Mouse (Mus musculus): ENCODE data around the gene Olfr571. TPM values are rescaled to one million over a fixed set of nuclear protein-coding genes. Genes with fewer than 3 reads are reported as not detected.

Olfr571 gene
- not detected for total RNA-seq (2021)
- long read RNA-seq, experiment 1 = 0 reads
- long read RNA-seq, experiment 2 = 0 reads

DNA sequence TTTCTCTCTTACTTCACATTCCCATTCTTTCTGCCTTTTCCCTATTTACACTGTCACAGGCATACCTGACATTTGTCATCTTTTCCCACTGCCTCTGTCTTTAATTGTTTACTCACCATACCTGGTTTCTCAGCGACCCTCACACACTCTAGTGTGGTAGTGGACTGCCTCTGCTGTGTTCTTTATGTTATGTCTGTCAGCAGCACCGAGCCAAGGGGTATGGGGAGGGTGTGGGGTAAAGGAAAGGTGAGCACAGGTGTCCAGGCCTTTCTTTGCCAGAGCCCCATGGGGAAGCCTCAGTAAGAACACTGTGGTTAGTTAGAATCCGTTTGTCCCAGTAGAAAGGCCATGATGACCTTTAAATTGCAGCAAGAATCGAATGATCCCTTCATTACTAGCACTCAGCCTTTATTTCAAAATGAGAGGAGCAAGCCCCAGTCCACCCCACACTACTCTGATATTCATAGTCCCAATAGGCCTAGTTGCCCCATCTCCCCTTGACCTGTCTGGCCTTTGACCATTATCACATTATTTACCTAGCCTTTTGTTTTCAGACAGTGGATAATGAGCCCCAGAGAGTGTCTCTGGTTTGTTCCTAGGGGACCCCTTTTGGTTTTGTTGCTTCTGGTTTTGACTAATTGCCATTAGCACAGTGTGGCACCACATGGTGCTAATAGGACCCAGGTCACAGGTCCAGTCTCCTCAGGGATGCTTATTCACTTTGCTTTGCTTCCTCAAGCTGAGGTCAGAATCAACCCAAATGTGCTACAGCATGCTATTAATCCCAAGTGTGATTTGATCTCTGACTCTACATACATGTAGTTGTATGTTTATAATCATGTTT lies at the start of gene Olfr571:
Gene Olfr571, minus strand, starts transcription at position 505 of the 844 bp plus-strand sequence.
- intact Hi-C loops (cut with DNase I) = no loop called here
- DNase-seq = no peak

DNA sequence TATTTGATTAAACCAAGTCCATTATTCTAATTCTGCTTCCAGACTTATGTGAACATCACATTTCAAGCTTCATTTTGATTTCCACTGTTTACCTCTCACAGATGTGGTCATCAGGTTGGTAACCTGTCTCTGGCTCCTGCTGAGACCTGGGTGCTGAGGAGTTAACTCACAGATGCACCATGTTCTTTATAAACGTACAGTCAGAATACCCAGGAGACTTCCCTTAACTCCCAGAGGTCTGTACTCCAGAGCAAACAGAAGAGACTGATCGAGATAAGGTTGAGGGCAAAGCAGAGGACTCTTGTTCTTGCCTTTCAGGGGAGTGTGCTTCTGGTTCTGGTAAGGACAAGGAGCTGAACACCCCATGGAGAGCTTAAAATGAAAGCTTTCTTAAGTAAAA lies 45.0 kb upstream of the Olfr571 start, which contains the start of gene Olfr576:
Gene Olfr576, plus strand, starts transcription at position 301 of the 400 bp plus-strand sequence.
- DNase-seq = no peak
- intact Hi-C loops (cut with DNase I) = no loop called here

DNA sequence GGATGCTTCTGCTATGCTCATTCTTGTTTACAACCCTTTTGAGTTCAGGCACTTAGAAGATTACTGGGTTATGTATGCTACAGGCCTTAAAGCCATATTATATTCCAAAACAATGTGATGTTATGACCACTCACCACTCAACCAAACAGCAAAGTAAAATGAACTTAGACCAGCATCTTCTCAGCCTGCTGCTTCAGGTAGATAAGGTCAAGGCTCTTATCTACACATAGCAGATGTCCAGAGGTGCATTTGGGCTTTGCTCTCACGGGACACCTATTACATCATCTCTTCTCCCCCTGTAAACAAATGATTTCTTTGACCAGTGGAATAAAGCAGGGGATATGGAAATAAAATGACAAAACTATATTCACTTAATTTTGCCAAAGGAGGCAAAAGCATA lies 41.3 kb upstream of the Olfr571 start, which contains the start of gene Olfr575:
Gene Olfr575, minus strand, starts transcription at position 183 of the 400 bp plus-strand sequence.
- intact Hi-C loops (cut with DNase I) = no loop called here
- no peak for DNase-seq

DNA sequence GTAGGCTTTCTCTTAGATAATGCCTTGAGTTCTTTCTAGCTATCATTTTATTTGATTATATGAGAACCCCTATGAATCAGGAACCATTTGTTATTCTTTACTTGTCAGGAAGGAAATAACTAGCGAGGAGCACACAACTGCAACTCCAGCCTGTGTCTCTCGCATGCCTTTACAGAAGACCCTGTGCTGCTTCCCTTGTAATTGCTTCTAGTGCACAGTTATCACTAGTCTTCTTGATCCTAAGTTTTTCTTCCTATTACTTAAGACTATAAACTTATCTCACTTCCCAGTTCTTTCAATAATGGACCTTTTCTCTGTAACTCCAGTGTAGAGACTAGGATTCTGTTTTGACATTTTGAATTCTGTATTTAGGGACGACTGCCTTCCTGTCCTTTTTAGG lies 40.8 kb upstream of the Olfr571 start:
- no peak for DNase-seq
- intact Hi-C loops (cut with DNase I) = no loop called here

- intact Hi-C loops (cut with DNase I) = no loop called here
- DNase-seq = no peak
Observed at GRCm38 (mm10) chr7:102950732-102951131, 33.4 kb upstream of the Olfr571 start.

DNA sequence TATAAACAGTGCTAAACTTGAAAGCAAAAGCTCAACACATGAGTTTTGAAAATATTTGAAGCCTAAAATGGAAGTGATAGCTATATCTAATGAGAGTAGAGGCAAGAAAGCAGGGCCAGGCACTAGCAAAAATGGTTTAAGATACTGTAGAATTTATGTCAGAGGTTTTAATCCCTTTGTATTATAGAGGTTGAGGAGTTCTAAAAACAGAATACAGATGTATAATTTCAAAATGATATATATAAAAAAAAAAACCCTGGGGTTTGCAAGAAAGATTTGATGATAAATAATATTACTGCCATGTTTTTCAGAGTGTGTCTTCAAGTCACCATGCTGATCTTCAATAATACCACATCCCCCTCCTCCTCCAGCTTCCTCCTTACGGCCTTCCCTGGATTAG lies 30.8 kb upstream of the Olfr571 start, which contains the start of gene Olfr574:
Gene Olfr574, plus strand, starts transcription at position 301 of the 400 bp plus-strand sequence.
- intact Hi-C loops (cut with DNase I) = no loop called here

DNA sequence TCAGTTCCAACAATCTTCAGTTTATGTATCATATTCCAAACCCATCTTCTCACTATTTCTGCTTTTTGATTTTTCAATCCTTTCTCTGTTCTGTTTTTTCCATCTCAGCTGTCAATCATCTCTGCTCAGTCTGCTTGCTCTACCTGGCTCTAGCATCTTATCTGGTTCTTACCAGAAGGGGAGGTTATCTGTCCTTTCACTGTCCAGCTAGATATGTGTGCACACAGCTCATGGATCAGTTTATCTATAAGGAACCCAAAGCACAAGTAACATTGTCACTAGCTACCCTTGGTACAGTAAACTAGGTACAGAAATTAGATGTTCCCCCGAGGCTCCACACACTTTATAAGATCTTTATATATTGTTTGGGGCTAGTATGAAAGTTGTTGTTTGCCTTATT lies 26.1 kb upstream of the Olfr571 start:
- intact Hi-C loops (cut with DNase I) = no loop called here
- no peak for DNase-seq

More for the DNA sequence above, 30.8 kb upstream of the Olfr571 start, which contains the start of gene Olfr574:
- DNase-seq = no peak

- intact Hi-C loops (cut with DNase I) = no loop called here
- DNase-seq = no peak
Observed at GRCm38 (mm10) chr7:102942475-102942874, 25.1 kb upstream of the Olfr571 start, which contains the start of gene Olfr573-ps1. TSS of gene Olfr573-ps1 (minus strand) at chr7:102942575.

GRCm38 (mm10) chr7:102927105-102927504 lies 9.8 kb upstream of the Olfr571 start:
- intact Hi-C loops (cut with DNase I) = loop anchor here (10.0 kb wide), 1 partner anchor 232 kb away; the partner anchor contains the start of gene Olfr557
- DNase-seq = no peak

DNA sequence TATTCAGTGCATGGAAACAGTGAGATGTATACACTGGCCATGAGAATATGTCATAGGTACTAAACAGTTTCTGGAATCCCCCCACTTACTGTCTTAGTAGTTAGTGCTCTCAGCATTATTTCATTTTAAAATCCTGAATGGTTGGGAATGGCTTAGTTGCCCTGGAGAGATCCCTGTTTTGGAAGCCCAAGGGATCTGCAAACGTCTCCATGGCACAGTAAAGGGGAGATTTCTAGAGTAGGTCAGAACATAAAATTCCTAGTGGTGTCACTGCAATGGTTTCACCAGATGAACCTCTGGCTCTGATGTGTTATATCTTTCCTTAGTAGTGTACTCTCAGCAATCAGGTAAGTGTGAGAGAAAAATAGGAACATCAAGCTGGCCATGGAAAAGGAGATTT lies 6.8 kb upstream of the Olfr571 start, which contains the start of gene Olfr572:
Gene Olfr572, plus strand, starts transcription at position 301 of the 400 bp plus-strand sequence.
- intact Hi-C loops (cut with DNase I) = loop anchor here (10.0 kb wide), 1 partner anchor 229 kb away; the partner anchor contains the start of gene Olfr557
- DNase-seq = no peak

- peak in 1 of 2 experiments; percentile 48 for DNase-seq
- intact Hi-C loops (cut with DNase I) = loop anchor here (2.0 to 10.0 kb wide), 3 partner anchors 225 to 407 kb away; partner anchors contain the start of genes Olfr556 and Olfr557
Observed at GRCm38 (mm10) chr7:102919632-102920031, 2.3 kb upstream of the Olfr571 start.

DNA sequence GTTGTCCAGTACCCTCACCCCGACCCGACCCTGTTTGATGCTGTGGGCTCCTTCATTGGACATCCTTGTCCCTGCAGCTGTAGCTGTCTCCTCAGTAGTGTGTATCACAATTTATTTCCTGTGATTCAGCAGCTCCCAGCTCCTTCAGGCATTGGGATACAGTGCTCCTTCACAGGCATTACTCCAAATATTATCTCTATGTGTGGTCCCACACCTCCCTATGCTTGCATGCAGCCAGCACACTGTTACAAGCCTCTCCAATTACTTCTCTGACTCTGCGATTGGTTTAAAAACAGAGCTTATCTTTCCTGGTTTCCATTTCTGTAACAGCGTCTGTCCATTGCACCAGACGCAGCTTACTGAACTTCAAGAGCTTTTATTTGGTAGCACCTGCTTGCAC lies 931 bp downstream of the Olfr571 start:
- no peak for DNase-seq
- intact Hi-C loops (cut with DNase I) = no loop called here

- intact Hi-C loops (cut with DNase I) = no loop called here
- no peak for DNase-seq
Observed at GRCm38 (mm10) chr7:102915261-102915660, 2.1 kb downstream of the Olfr571 start.

GRCm38 (mm10) chr7:102890782-102891181 lies 26.6 kb downstream of the Olfr571 start, which contains the start of gene Olfr569:
TSS of gene Olfr569 (minus strand) at chr7:102890882.
- DNase-seq = no peak
- intact Hi-C loops (cut with DNase I) = no loop called here

GRCm38 (mm10) chr7:102876822-102877221 lies 40.5 kb downstream of the Olfr571 start, which contains the start of gene Olfr568:
TSS of gene Olfr568 (plus strand) at chr7:102877122.
- no peak for DNase-seq
- intact Hi-C loops (cut with DNase I) = no loop called here

DNA sequence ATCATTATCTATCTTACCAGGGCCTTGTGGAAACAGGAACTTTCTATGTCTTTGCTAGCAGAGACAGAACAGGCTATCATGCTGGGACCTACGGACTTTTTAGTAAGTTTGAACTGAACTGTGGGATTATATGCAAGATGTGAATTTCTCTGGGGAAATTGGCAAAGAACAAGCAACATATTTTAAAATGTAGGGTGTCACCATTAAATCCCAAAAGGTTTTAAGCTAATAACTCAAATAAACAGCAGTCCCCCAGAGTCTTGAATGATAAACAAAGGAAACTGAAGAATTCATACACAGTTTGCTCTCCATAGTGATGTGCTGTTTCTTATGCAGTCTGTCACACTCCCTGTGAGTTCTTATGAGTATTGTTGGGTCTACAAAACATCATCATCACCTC lies 58.7 kb downstream of the Olfr571 start, which contains the start of gene Olfr566:
Gene Olfr566, minus strand, starts transcription at position 101 of the 400 bp plus-strand sequence.
- intact Hi-C loops (cut with DNase I) = no loop called here
- no peak for DNase-seq

DNA sequence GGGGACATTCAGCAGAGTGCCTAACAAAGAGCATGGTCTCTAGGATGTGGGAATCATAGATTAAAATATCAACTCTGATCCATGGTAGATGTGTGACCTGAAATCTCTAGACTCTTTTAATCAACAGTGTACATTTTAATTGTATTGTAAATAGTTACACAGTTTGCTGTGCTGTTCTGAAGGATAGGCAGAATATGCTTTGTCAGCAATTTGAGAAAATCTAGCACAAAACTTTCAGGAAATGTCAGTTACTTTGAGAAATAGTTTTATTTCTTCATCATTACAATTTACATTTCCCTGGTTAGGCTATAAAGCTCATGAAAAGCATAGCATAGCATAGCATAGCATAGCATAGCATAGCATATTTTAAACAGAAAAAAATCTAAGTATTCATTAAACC lies 61.5 kb downstream of the Olfr571 start:
- DNase-seq = no peak
- intact Hi-C loops (cut with DNase I) = no loop called here
